Mouse (Mus musculus) hindbrain, embryonic 11.5 days (tissue): Measurements from ENCODE around the gene Pabpc5. TPM values are rescaled to one million over a fixed set of nuclear protein-coding genes. Genes with fewer than 3 reads are reported as not detected.

Source experiments
- ATAC-seq: fragments of 200-750 bp; cut with Nextera tagmentation; 2 replicates; pipeline ENCODE4 v1.8.0; 2017; ENCODE audit warnings: mild to moderate bottlenecking, moderate TSS enrichment, moderate library complexity; ENCODE audit not compliant: low FRiP score
- DNase-seq: peaks from one replicate; pipeline ENCODE4 v3.0.0-alpha.2; 2015; ENCODE audit warnings: low spot score
- H3K27ac ChIP-seq: fragments of 300-500 bp; sonication (generic); 2 replicates; pipeline ENCODE4 v1.5.1; 2014; ENCODE audit warnings: mild to moderate bottlenecking, low read depth, low read length
- H3K27me3 ChIP-seq: fragments of 300-500 bp; sonication (generic); 2 replicates; pipeline ENCODE4 v1.6.1; 2014; ENCODE audit warnings: mild to moderate bottlenecking, low read length, moderate library complexity, mixed read lengths; ENCODE audit not compliant: control insufficient read depth, insufficient read depth
- H3K36me3 ChIP-seq: fragments of 300-500 bp; sonication (generic); 2 replicates; pipeline ENCODE4 v1.6.1; 2014; ENCODE audit warnings: mild to moderate bottlenecking, low read length, moderate library complexity, mixed read lengths; ENCODE audit not compliant: control insufficient read depth, insufficient read depth
- H3K4me1 ChIP-seq: fragments of 300-500 bp; sonication (generic); replicated peaks from 2 replicates; pipeline ENCODE4 v1.6.1; 2014; ENCODE audit warnings: low read length, mixed read lengths; ENCODE audit not compliant: control insufficient read depth, insufficient read depth
- H3K4me2 ChIP-seq: fragments of 300-500 bp; sonication (generic); replicated peaks from 2 replicates; pipeline ENCODE4 v1.6.1; 2014; ENCODE audit warnings: mild to moderate bottlenecking, low read depth, low read length
- H3K4me3 ChIP-seq: fragments of 300-500 bp; sonication (generic); 2 replicates; pipeline ENCODE4 v1.5.1; 2014; ENCODE audit warnings: low read depth, low read length
- H3K9ac ChIP-seq: fragments of 300-500 bp; sonication (generic); 2 replicates; pipeline ENCODE4 v1.6.1; 2014; ENCODE audit warnings: low read depth, low read length
- H3K9me3 ChIP-seq: fragments of 300-500 bp; sonication (generic); 2 replicates; pipeline ENCODE4 v1.6.1; 2016; ENCODE audit warnings: low read length; ENCODE audit not compliant: control insufficient read depth
- WGBS: fragments of 180-500 bp; shearing (Covaris S2); extraction: QIAGEN DNeasy Blood & Tissue Kit; methylation state at CpG from one replicate; pipeline ENCODE4 v1.1.7; 2014; 5-methylcytosine and 5-hydroxymethylcytosine counted together
- polyA plus RNA-seq: library from polyadenylated mRNA; unstranded; fragments of >200 nt; fragmentation: Nextera tagmentation; extraction: Ambion mirVana; gene quantifications from 2 replicates; pipeline ENCODE4 v1.2.1, GENCODE M21; 2014

Pabpc5 gene
- polyA plus RNA-seq: 0.14 and 0.39 TPM in 2 replicates

- Histone ChIP-seq H3K4me3 (peak within 1 kb of the TSS; percentile 29), H3K27ac (peak within 1 kb of the TSS; percentile 79), H3K4me1 (no peaks in the 10 kb centered on the region), H3K9ac (peak within 1 kb of the TSS; percentile 47; the same call in 1 of the 2 replicates), H3K4me2 (peak within 1 kb of the TSS; percentile 33), H3K27me3 (no peaks in the 10 kb centered on the region), H3K9me3 (no peaks in the 10 kb centered on the region), H3K36me3 (no peaks in the 10 kb centered on the region)
- WGBS: 7% methylated on average over 21 of the region's 21 CpGs
- peak; percentile 71 for DNase-seq
- ATAC-seq: peak; percentile 98
These were observed at the start of gene Pabpc5 for GRCm38 (mm10) chrX:119927081-119927571. Gene Pabpc5 (plus strand): TSS chrX:119927196.

GRCm38 (mm10) chrX:119886957-119887593, 39.9 kb upstream of the Pabpc5 start:
- H3K36me3 ChIP-seq: no peaks in the 10 kb centered on the region
- H3K4me3 ChIP-seq: no peak overlapping the region
- ATAC-seq (no peak), DNase-seq (no peak)
- no peak overlapping the region for H3K9ac ChIP-seq
- H3K4me1 ChIP-seq: no peaks in the 10 kb centered on the region
- H3K27ac ChIP-seq: no peak overlapping the region
- 91% methylated on average over 3 of the region's 3 CpGs for WGBS
- H3K4me2 ChIP-seq: no peak overlapping the region
- H3K27me3 ChIP-seq: no peaks in the 10 kb centered on the region
- H3K9me3 ChIP-seq: no peaks in the 10 kb centered on the region

GRCm38 (mm10) chrX:119888326-119888920, 38.6 kb upstream of the Pabpc5 start:
- no peaks in the 10 kb centered on the region for H3K27me3 ChIP-seq
- no peaks in the 10 kb centered on the region for H3K36me3 ChIP-seq
- no peak overlapping the region for H3K4me3 ChIP-seq
- ATAC-seq (no peak), DNase-seq (no peak)
- H3K4me1 ChIP-seq: no peaks in the 10 kb centered on the region
- H3K4me2 ChIP-seq: no peak overlapping the region
- H3K9me3 ChIP-seq: no peaks in the 10 kb centered on the region
- no peak overlapping the region for H3K9ac ChIP-seq
- H3K27ac ChIP-seq: no peak overlapping the region
- 82% methylated on average over 6 of the region's 6 CpGs for WGBS

GRCm38 (mm10) chrX:119927852-119928251, 856 bp downstream of the Pabpc5 start:
- Histone ChIP-seq H3K4me1 (no peaks in the 10 kb centered on the region), H3K36me3 (no peaks in the 10 kb centered on the region), H3K27ac (no peak overlapping the region), H3K9me3 (no peaks in the 10 kb centered on the region), H3K4me2 (no peak overlapping the region), H3K27me3 (no peaks in the 10 kb centered on the region), H3K9ac (no peak overlapping the region), H3K4me3 (no peak overlapping the region)
- 59% methylated on average over 5 of the region's 5 CpGs for WGBS
- DNase-seq (peak; percentile 6), ATAC-seq (peak; percentile 48)
